Mouse (Mus musculus) liver, embryonic 16.5 days (tissue): ENCODE results near the gene Cpne8. TPM values are rescaled to one million over a fixed set of nuclear protein-coding genes. Genes with fewer than 3 reads are reported as not detected.
"Not testable (repeated sequence)": the region's sequence is repeated elsewhere in the genome, so short reads cannot be mapped to it uniquely, and the experiment has no call there.

Experiments used
- ATAC-seq: fragments of 200-750 bp; cut with Nextera tagmentation; 2 replicates; pipeline ENCODE4 v1.8.0; 2017; ENCODE audit warnings: low read depth, mild to moderate bottlenecking, moderate number of reproducible peaks, moderate library complexity
- H3K27ac ChIP-seq: fragments of 300-500 bp; sonication (generic); 2 replicates; pipeline ENCODE4 v1.5.1; 2014; ENCODE audit warnings: mild to moderate bottlenecking, low read length
- H3K27me3 ChIP-seq: fragments of 300-500 bp; sonication (generic); 2 replicates; pipeline ENCODE4 v1.6.1; 2014; ENCODE audit warnings: low read depth, low read length, mixed read lengths; ENCODE audit not compliant: control insufficient read depth, insufficient read depth
- H3K36me3 ChIP-seq: fragments of 300-500 bp; sonication (generic); 2 replicates; pipeline ENCODE4 v1.6.1; 2014; ENCODE audit warnings: mild to moderate bottlenecking; ENCODE audit not compliant: control insufficient read depth, insufficient read depth
- H3K4me1 ChIP-seq: fragments of 300-500 bp; sonication (generic); 2 replicates; pipeline ENCODE4 v1.6.1; 2014; ENCODE audit warnings: low read depth, low read length, mixed read lengths; ENCODE audit not compliant: control insufficient read depth
- H3K4me2 ChIP-seq: fragments of 300-500 bp; sonication (generic); 2 replicates; pipeline ENCODE4 v1.6.1; 2014; ENCODE audit warnings: low read depth, low read length, mixed read lengths
- H3K4me3 ChIP-seq: fragments of 300-500 bp; sonication (generic); 2 replicates; pipeline ENCODE4 v1.5.1; 2014; ENCODE audit warnings: low read depth, mild to moderate bottlenecking, low read length
- H3K9ac ChIP-seq: fragments of 300-500 bp; sonication (generic); 2 replicates; pipeline ENCODE4 v1.6.1; 2014; ENCODE audit warnings: low read depth, low read length
- H3K9me3 ChIP-seq: fragments of 300-500 bp; sonication (generic); replicated peaks from 2 replicates; pipeline ENCODE4 v1.6.1; 2016; ENCODE audit warnings: low read length; ENCODE audit not compliant: control insufficient read depth
- WGBS: fragments of 180-500 bp; shearing (Covaris S2); extraction: QIAGEN DNeasy Blood & Tissue Kit; methylation state at CpG from one replicate; pipeline ENCODE4 v1.1.7; 2014; ENCODE audit not compliant: insufficient replicate concordance; 5-methylcytosine and 5-hydroxymethylcytosine counted together
- polyA plus RNA-seq: library from polyadenylated mRNA; unstranded; fragments of >200 nt; fragmentation: Nextera tagmentation; extraction: Ambion mirVana; gene quantifications from 2 replicates; pipeline ENCODE4 v1.2.1, GENCODE M21; 2015

Cpne8 gene
- polyA plus RNA-seq, 1 experiment from 2014 or later = 1.6 TPM

GRCm38 (mm10) chr15:90645828-90646227 is 33.4 kb downstream of the Cpne8 start:
- Histone ChIP-seq H3K4me3 (no peak overlapping the region), H3K4me1 (no peaks in the 10 kb centered on the region), H3K27ac (no peak overlapping the region), H3K4me2 (no peak overlapping the region), H3K9ac (no peak overlapping the region), H3K9me3 (no peaks in the 10 kb centered on the region), H3K36me3 (no peaks in the 10 kb centered on the region), H3K27me3 (no peaks in the 10 kb centered on the region)
- no peak for ATAC-seq
- 69% methylated on average over 10 of the region's 10 CpGs for WGBS

GRCm38 (mm10) chr15:90624201-90624600 is 55.0 kb downstream of the Cpne8 start:
- no peaks in the 10 kb centered on the region for H3K36me3 ChIP-seq
- H3K9me3 ChIP-seq = no peaks in the 10 kb centered on the region
- ATAC-seq = no peak
- H3K4me1 ChIP-seq = no peaks in the 10 kb centered on the region
- no peak overlapping the region for H3K4me3 ChIP-seq
- 61% methylated on average over 5 of the region's 5 CpGs for WGBS
- H3K9ac ChIP-seq = no peak overlapping the region
- no peak overlapping the region for H3K27ac ChIP-seq
- no peak overlapping the region for H3K4me2 ChIP-seq
- no peaks in the 10 kb centered on the region for H3K27me3 ChIP-seq

- no peak for ATAC-seq
- no peaks in the 10 kb centered on the region for H3K36me3 ChIP-seq
- no peaks in the 10 kb centered on the region for H3K27me3 ChIP-seq
- H3K4me1 ChIP-seq = no peaks in the 10 kb centered on the region
- no peak overlapping the region for H3K4me2 ChIP-seq
- no peak overlapping the region for H3K4me3 ChIP-seq
- no peak overlapping the region for H3K27ac ChIP-seq
- H3K9me3 ChIP-seq = no peaks in the 10 kb centered on the region
- no peak overlapping the region for H3K9ac ChIP-seq
- 56% methylated on average over 3 of the region's 3 CpGs for WGBS
Observed at GRCm38 (mm10) chr15:90622005-90622404, 57.2 kb downstream of the Cpne8 start.

GRCm38 (mm10) chr15:90619736-90620135 is 59.5 kb downstream of the Cpne8 start:
- Histone ChIP-seq H3K4me2 (no peak overlapping the region), H3K27me3 (no peaks in the 10 kb centered on the region), H3K9ac (no peak overlapping the region), H3K4me1 (no peaks in the 10 kb centered on the region), H3K4me3 (no peak overlapping the region), H3K27ac (no peak overlapping the region), H3K9me3 (no peaks in the 10 kb centered on the region), H3K36me3 (no peaks in the 10 kb centered on the region)
- WGBS = 59% methylated on average over 4 of the region's 4 CpGs
- no peak for ATAC-seq

GRCm38 (mm10) chr15:90616116-90616798 is 63.0 kb downstream of the Cpne8 start:
- WGBS = 66% methylated on average over 8 of the region's 8 CpGs
- Histone ChIP-seq H3K4me3 (no peak overlapping the region), H3K9ac (no peak overlapping the region), H3K27ac (no peak overlapping the region), H3K4me2 (no peak overlapping the region), H3K9me3 (no peaks in the 10 kb centered on the region), H3K27me3 (no peaks in the 10 kb centered on the region), H3K36me3 (no peaks in the 10 kb centered on the region), H3K4me1 (no peaks in the 10 kb centered on the region)
- no peak for ATAC-seq

- not testable (repeated sequence) for H3K27ac ChIP-seq, H3K9ac ChIP-seq, H3K4me2 ChIP-seq, H3K4me3 ChIP-seq, H3K36me3 ChIP-seq, H3K9me3 ChIP-seq, H3K27me3 ChIP-seq, ATAC-seq, H3K4me1 ChIP-seq
- WGBS = 77% methylated on average over 4 of the region's 4 CpGs
Observed at GRCm38 (mm10) chr15:90610767-90611166, 68.5 kb downstream of the Cpne8 start.

GRCm38 (mm10) chr15:90609836-90610415 is 69.3 kb downstream of the Cpne8 start:
- Histone ChIP-seq H3K27me3 (no peaks in the 10 kb centered on the region), H3K27ac (no peak overlapping the region)
- 41% methylated on average over 4 of the region's 4 CpGs for WGBS

GRCm38 (mm10) chr15:90608368-90608767 is 70.9 kb downstream of the Cpne8 start:
- Histone ChIP-seq H3K9me3 (no peaks in the 10 kb centered on the region), H3K27me3 (no peaks in the 10 kb centered on the region), H3K4me2 (no peak overlapping the region), H3K9ac (no peak overlapping the region), H3K27ac (no peak overlapping the region), H3K4me3 (no peak overlapping the region), H3K4me1 (no peaks in the 10 kb centered on the region), H3K36me3 (no peaks in the 10 kb centered on the region)
- ATAC-seq = no peak
- WGBS = 51% methylated on average over 3 of the region's 3 CpGs

More at GRCm38 (mm10) chr15:90609836-90610415, 69.3 kb downstream of the Cpne8 start:
- H3K4me3 ChIP-seq = no peak overlapping the region
- H3K9me3 ChIP-seq = no peaks in the 10 kb centered on the region
- ATAC-seq = no peak
- no peak overlapping the region for H3K9ac ChIP-seq
- no peak overlapping the region for H3K4me2 ChIP-seq
- no peaks in the 10 kb centered on the region for H3K36me3 ChIP-seq
- no peaks in the 10 kb centered on the region for H3K4me1 ChIP-seq

GRCm38 (mm10) chr15:90607181-90607580 is 72.1 kb downstream of the Cpne8 start:
- 62% methylated on average over 3 of the region's 3 CpGs for WGBS
- no peak for ATAC-seq

More at GRCm38 (mm10) chr15:90607181-90607580, 72.1 kb downstream of the Cpne8 start:
- Histone ChIP-seq H3K36me3 (no peaks in the 10 kb centered on the region), H3K27me3 (no peaks in the 10 kb centered on the region), H3K27ac (no peak overlapping the region), H3K9ac (no peak overlapping the region), H3K9me3 (no peaks in the 10 kb centered on the region), H3K4me3 (no peak overlapping the region), H3K4me1 (no peaks in the 10 kb centered on the region), H3K4me2 (no peak overlapping the region)
